Mouse (Mus musculus) natural killer cell, adult 2 months (primary cell): ENCODE results near the gene Gm49342.

ENCODE experiments used
- DNase-seq, 2 experiments: peaks; one replicate each; pipeline ENCODE4 v3.0.0; 2022; ENCODE audit warnings: low spot score in 2 of 2

Gene Gm49342

GRCm38 (mm10) chr14:50981207-50981606, 36.9 kb downstream of the Gm49342 start:
- DNase-seq: no peak

DNA sequence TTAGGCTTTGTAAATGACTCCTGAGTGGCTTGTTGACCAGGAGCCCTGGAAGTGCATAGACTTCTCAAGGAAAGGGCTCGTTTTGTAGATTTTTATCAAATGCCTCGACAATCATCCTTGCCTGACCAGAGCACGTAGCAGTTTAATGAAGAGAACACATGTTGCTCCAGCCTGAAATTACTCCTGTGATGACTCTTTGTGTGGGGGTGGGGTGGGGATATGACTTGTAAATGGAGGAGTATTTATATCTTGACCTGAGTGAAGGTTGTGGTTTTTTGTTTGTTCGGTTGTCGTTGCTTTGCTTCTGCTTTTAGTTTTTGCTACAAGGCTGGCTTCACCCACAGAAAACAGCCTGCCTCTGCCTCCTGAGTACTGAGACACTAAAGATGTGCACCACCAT, 37.5 kb downstream of the Gm49342 start:
- peak in 1 of 2 experiments; percentile 12 for DNase-seq

DNA sequence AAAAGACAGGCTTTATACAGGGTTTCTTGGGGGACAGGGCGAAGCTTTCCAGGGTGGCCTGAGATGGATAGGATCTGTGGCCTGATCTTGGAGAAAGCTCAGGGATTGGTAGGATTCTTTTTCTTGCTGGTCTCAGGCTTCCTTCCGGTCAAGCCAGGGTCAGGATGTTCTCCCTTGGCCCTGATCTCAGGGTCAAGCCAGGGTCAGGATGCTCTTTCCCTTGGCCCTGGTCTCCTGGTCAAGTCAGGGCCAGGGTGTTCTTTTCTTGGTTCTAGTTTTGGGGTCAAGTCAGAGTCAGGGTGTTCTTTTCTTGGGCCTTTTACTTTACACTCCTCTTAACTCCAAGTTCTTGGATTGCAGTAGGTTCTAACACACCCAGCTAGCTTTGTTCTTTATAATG, 43.4 kb downstream of the Gm49342 start:
- no peak for DNase-seq

DNA sequence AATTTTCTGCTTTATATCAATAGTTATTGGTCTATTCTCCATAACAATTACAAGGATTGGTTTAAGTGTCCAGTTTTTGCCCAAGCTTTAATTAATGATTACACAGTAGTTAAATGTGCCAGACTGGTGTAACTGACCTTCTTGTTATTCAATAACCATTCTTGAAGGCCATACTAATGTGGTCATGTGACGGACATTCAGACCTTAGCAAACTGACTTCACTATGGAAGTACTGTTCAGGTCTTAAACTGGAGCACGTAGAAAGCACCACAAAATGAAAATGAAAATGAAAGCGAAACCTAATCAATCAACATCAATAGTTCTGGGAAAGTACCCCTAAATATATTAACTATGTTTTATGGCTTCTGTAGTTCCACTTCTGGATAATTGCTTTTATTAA, 46.7 kb downstream of the Gm49342 start:
- no peak for DNase-seq

GRCm38 (mm10) chr14:50997088-50997487, 52.8 kb downstream of the Gm49342 start:
- peak in 1 of 2 experiments; percentile 10 for DNase-seq

- no peak for DNase-seq
Measured at GRCm38 (mm10) chr14:50997999-50998666, 53.8 kb downstream of the Gm49342 start.

DNA sequence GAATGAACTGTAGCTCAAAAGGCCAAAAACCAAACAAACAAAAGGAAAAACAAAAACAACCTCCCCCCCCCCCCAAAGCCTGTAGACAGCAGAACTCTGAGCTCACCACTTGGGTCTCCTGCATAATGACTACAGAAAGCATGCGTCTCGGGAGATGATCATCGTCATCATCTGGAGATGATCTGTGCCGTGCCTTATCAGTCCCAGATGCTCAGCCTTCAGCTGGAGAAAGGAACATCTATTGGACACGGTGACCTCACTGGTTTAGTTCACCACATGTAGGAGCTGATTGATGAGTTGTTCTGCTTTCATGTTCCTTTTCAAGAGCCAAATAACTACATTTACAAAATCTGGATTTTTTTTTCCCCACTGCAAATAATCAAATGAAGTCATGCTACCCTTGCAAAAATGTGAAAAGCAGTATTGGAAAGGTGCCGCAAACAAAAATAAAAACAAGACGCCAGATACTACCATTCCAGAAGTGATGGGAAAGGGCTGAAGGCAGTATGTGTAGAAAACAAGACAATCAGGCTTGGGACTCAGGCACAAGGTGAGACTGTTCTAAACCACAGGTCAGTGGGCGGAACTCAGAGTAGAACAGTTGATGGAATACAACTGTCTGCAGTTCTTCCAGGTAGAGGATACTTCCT, 63.0 kb downstream of the Gm49342 start, which contains the start of gene Rnase10:
Gene Rnase10 (plus strand): TSS at position 600 of the 650 bp plus-strand sequence.
- no peak for DNase-seq

GRCm38 (mm10) chr14:51007914-51008713, 63.8 kb downstream of the Gm49342 start:
- DNase-seq: no peak

GRCm38 (mm10) chr14:51008781-51009180, 64.5 kb downstream of the Gm49342 start:
- no peak for DNase-seq

DNA sequence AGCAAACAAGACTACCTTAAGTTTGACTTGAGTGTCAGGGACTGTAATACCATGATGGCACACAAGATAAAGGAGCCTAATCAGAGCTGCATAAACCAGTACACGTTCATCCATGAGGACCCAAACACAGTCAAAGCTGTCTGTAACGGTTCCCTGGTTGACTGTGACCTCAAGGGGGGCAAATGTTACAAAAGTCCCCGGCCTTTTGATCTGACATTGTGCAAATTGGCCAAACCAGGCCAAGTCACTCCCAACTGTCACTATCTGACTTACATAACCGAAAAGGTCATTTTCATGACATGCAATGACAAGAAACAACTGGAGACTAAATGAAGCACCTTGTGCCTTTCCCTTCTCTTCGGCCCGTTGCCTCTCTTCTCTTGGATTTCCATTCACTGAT, 65.3 kb downstream of the Gm49342 start:
- no peak for DNase-seq
